Mouse (Mus musculus): Measurements from ENCODE around the gene Nanos3. TPM values are rescaled to one million over a fixed set of nuclear protein-coding genes. Genes with fewer than 3 reads are reported as not detected.

The Nanos3 gene
- polyA plus RNA-seq, 1 experiment from 2014 or later: 12.4 TPM

DNA sequence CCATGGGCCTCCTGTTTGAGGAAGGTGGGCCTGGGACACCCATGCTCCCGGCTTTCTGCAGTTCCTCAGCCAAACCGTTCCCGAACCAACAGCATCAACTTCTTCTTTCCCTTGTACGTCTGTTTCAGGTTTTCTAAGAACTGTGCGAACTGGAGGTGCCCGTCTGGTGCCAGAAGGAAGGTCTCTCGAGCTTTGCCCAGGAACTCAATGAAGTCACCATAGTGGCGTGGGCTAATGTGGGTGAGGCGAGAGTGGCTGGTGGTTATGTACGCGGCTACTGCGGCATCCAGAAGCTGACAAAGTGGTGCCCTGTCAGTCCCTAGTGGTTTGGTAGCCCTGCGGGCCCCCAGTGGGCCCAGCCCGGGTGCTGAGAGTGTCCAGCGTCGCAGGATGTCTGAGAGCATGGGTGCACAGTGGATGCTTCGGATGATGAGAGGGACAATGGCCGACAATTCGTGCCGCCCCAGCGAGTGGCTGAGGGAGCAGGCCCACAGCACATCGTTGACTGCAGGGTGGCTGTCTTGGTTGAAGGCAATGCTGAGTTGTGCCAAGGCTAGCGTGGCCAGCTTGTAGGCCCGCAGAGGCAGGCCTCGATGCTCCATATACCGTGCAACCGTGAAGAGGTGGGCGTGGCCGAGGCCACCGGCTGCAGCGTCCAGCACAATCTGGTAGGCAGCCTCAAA, 27.0 kb upstream of the Nanos3 start:
- H3K9ac ChIP-seq (replicated peaks; ENCODE audit: low read depth, low read length): no peak overlapping the region
- no peaks in the 10 kb centered on the region for H3K9me3 ChIP-seq (ENCODE audit: control insufficient read depth, low read length)
- WGBS: 94% methylated on average over 31 of the region's 31 CpGs
- no peak for ATAC-seq (ENCODE audit: low read depth)
- H3K4me2 ChIP-seq (ENCODE audit: low read depth, low read length): no peak overlapping the region
- peaks cover 11% of the 10 kb centered on the region; the same call in 1 of the 2 replicates for H3K4me1 ChIP-seq (ENCODE audit: control insufficient read depth, insufficient read depth, low read length)
- no peak overlapping the region for H3K4me3 ChIP-seq (ENCODE audit: low read depth, low read length)
- H3K27ac ChIP-seq (ENCODE audit: low read depth, low read length): no peak overlapping the region
- H3K27me3 ChIP-seq (ENCODE audit: control insufficient read depth, insufficient read depth, low read length): no peaks in the 10 kb centered on the region
- H3K36me3 ChIP-seq (ENCODE audit: control insufficient read depth, insufficient read depth, low read length): peaks cover 55% of the 10 kb centered on the region

DNA sequence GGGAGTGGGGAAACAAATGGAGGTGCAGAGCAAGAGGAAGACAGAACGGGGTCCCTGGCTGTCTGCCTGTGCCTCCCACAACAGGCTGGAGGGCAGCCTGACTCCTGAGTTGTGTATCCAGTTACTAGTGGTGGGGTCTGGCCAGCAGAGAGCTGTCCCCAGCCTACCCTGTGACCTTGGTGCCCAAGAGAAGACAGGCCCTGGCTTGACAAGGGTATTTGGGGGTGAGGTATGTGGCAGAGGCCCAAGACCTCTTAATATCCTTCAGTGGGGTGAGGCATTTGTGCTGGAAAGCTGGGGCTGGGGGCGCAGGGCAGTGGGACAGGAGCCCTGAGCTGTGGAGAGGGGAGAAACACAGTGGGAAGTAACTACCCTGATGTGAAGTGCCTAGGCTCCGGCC, 26.2 kb upstream of the Nanos3 start:
- Histone ChIP-seq H3K9me3 (ENCODE audit: control insufficient read depth, low read length) (no peaks in the 10 kb centered on the region), H3K27me3 (ENCODE audit: control insufficient read depth, insufficient read depth, low read length) (no peaks in the 10 kb centered on the region), H3K36me3 (ENCODE audit: control insufficient read depth, insufficient read depth, low read length) (peaks cover 47% of the 10 kb centered on the region), H3K4me1 (ENCODE audit: control insufficient read depth, insufficient read depth, low read length) (peaks cover 11% of the 10 kb centered on the region; the same call in 1 of the 2 replicates), H3K27ac (ENCODE audit: low read depth, low read length) (no peak overlapping the region), H3K4me3 (ENCODE audit: low read depth, low read length) (no peak overlapping the region), H3K4me2 (ENCODE audit: low read depth, low read length) (no peak overlapping the region), H3K9ac (replicated peaks; ENCODE audit: low read depth, low read length) (no peak overlapping the region)
- ATAC-seq (ENCODE audit: low read depth): no peak
- WGBS: 91% methylated on average over 3 of the region's 3 CpGs

- H3K4me3 ChIP-seq (ENCODE audit: low read depth, low read length): 0 out of 2 replicates have a peak overlapping the region, but pooled peaks have one; percentile 0
Measured at GRCm38 (mm10) chr8:84210167-84210791, 25.3 kb upstream of the Nanos3 start.

DNA sequence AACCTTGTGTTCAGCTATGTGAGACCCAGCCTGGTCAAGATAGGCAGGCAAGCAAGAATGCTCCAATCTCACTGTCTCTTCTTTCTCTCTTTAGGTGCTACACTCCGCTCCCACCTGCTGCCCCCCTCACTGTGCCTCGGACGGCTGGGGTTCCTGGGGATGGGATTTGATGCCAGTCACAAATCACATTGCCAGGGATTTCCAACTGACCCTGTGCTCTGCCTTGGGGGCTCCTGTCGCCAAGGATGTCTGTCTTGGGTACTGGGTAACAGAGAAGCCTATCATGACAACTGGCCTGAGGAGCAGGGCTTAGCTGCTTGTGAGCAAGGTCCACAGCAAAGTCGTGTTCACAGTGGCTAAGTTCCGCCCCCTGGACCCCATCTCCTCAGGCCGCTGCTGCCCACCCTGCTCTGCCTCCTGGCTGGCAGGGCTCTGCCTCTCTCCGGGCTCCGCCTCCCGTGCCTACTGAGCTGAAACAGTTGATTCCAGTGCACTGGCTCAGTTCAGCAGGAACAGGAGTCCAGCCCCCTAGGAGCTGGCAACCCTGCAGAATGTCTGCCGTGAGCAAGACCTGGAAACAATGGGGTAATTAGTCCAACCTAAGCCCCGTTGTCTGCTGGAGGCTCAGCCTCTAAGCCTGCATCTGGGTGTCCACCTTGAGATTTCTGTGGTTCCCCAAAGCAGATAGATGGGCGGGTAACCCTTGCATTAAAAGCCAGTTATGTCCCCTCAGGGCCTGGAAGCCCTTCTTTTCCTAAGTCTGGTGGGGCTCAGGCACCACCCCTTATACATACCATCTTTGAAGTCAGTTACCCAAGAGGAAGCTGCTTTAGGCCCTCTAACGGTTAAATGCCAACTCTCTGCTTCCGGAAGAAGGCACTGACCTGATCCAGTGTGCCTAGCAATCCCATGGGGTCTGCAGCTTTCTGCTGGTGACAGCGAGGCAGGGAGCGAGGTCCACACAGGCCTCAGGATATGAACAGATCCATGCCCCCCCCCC, 23.7 kb upstream of the Nanos3 start:
- no peak overlapping the region for H3K4me2 ChIP-seq (ENCODE audit: low read depth, low read length)
- H3K9me3 ChIP-seq (ENCODE audit: control insufficient read depth, low read length): no peaks in the 10 kb centered on the region
- H3K4me3 ChIP-seq (ENCODE audit: low read depth, low read length): no peak overlapping the region
- H3K4me1 ChIP-seq (ENCODE audit: control insufficient read depth, insufficient read depth, low read length): peaks cover 11% of the 10 kb centered on the region; the same call in 1 of the 2 replicates
- WGBS: 43% methylated on average over 17 of the region's 17 CpGs
- H3K27me3 ChIP-seq (ENCODE audit: control insufficient read depth, insufficient read depth, low read length): no peaks in the 10 kb centered on the region
- H3K36me3 ChIP-seq (ENCODE audit: control insufficient read depth, insufficient read depth, low read length): peaks cover 28% of the 10 kb centered on the region
- no peak; the same call in 1 of the 2 replicates for ATAC-seq (ENCODE audit: low read depth)
- H3K9ac ChIP-seq (replicated peaks; ENCODE audit: low read depth, low read length): 0 out of 2 replicates have a peak overlapping the region, but pooled peaks have one; percentile 11
- peak overlapping the region; percentile 16; the same call in 1 of the 2 replicates for H3K27ac ChIP-seq (ENCODE audit: low read depth, low read length)

More at GRCm38 (mm10) chr8:84210167-84210791, 25.3 kb upstream of the Nanos3 start:
- Histone ChIP-seq H3K27me3 (ENCODE audit: control insufficient read depth, insufficient read depth, low read length) (no peaks in the 10 kb centered on the region), H3K27ac (ENCODE audit: low read depth, low read length) (no peak overlapping the region), H3K4me2 (ENCODE audit: low read depth, low read length) (peak overlapping the region; percentile 34; the same call in 1 of the 2 replicates), H3K4me1 (ENCODE audit: control insufficient read depth, insufficient read depth, low read length) (peaks cover 11% of the 10 kb centered on the region; the same call in 1 of the 2 replicates), H3K9me3 (ENCODE audit: control insufficient read depth, low read length) (no peaks in the 10 kb centered on the region), H3K9ac (replicated peaks; ENCODE audit: low read depth, low read length) (no peak overlapping the region), H3K36me3 (ENCODE audit: control insufficient read depth, insufficient read depth, low read length) (peaks cover 38% of the 10 kb centered on the region)
- peak; percentile 56; the same call in 1 of the 2 replicates for ATAC-seq (ENCODE audit: low read depth)
- 56% methylated on average over 34 of the region's 34 CpGs for WGBS

DNA sequence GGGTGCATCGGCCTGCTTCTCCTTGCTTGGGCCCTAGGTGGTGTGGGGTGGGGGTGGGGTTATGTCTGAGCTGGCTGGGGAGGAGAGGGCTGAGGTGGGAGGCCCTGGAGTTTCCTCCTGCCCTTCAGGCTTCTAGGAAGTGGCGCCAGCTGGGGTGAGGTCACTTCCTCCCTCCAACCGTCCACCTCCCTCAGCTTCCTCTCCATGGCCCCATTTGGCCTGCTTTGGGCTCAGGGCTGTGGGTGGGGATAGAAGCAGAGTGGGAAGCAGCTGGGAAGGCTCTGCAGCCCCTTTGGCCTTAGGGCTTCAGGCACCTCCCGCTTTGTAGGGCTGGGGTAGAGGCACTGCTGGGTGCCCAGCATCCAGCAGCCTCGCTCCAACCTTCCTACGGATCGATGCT, 22.8 kb upstream of the Nanos3 start:
- no peaks in the 10 kb centered on the region for H3K27me3 ChIP-seq (ENCODE audit: control insufficient read depth, insufficient read depth, low read length)
- no peak overlapping the region for H3K4me2 ChIP-seq (ENCODE audit: low read depth, low read length)
- H3K9ac ChIP-seq (replicated peaks; ENCODE audit: low read depth, low read length): 0 out of 2 replicates have a peak overlapping the region, but pooled peaks have one; percentile 4
- no peak overlapping the region for H3K4me3 ChIP-seq (ENCODE audit: low read depth, low read length)
- H3K36me3 ChIP-seq (ENCODE audit: control insufficient read depth, insufficient read depth, low read length): peaks cover 20% of the 10 kb centered on the region
- H3K9me3 ChIP-seq (ENCODE audit: control insufficient read depth, low read length): no peaks in the 10 kb centered on the region
- WGBS: 53% methylated on average over 7 of the region's 7 CpGs
- no peak for ATAC-seq (ENCODE audit: low read depth)
- H3K27ac ChIP-seq (ENCODE audit: low read depth, low read length): no peak overlapping the region
- H3K4me1 ChIP-seq (ENCODE audit: control insufficient read depth, insufficient read depth, low read length): peaks cover 11% of the 10 kb centered on the region; the same call in 1 of the 2 replicates

GRCm38 (mm10) chr8:84206666-84207065, 21.6 kb upstream of the Nanos3 start:
- Histone ChIP-seq H3K4me1 (ENCODE audit: control insufficient read depth, insufficient read depth, low read length) (peaks cover 11% of the 10 kb centered on the region; the same call in 1 of the 2 replicates), H3K9me3 (ENCODE audit: control insufficient read depth, low read length) (no peaks in the 10 kb centered on the region), H3K4me3 (ENCODE audit: low read depth, low read length) (no peak overlapping the region), H3K36me3 (ENCODE audit: control insufficient read depth, insufficient read depth, low read length) (peaks cover 8% of the 10 kb centered on the region; the same call in 1 of the 2 replicates), H3K9ac (replicated peaks; ENCODE audit: low read depth, low read length) (no peak overlapping the region), H3K27ac (ENCODE audit: low read depth, low read length) (no peak overlapping the region), H3K4me2 (ENCODE audit: low read depth, low read length) (no peak overlapping the region), H3K27me3 (ENCODE audit: control insufficient read depth, insufficient read depth, low read length) (no peaks in the 10 kb centered on the region)
- no peak for ATAC-seq (ENCODE audit: low read depth)
- whole genome bisulfite sequencing: 95% methylated on average over 3 of the region's 3 CpGs

GRCm38 (mm10) chr8:84205073-84205472, 20.1 kb upstream of the Nanos3 start:
- no peaks in the 10 kb centered on the region for H3K27me3 ChIP-seq (ENCODE audit: control insufficient read depth, insufficient read depth, low read length)
- no peaks in the 10 kb centered on the region for H3K36me3 ChIP-seq (ENCODE audit: control insufficient read depth, insufficient read depth, low read length)
- H3K4me1 ChIP-seq (ENCODE audit: control insufficient read depth, insufficient read depth, low read length): peaks cover 11% of the 10 kb centered on the region; the same call in 1 of the 2 replicates
- WGBS: 93% methylated on average over 5 of the region's 5 CpGs
- H3K9me3 ChIP-seq (ENCODE audit: control insufficient read depth, low read length): no peaks in the 10 kb centered on the region
- H3K4me2 ChIP-seq (ENCODE audit: low read depth, low read length): no peak overlapping the region
- H3K4me3 ChIP-seq (ENCODE audit: low read depth, low read length): no peak overlapping the region
- no peak for ATAC-seq (ENCODE audit: low read depth)
- no peak overlapping the region for H3K9ac ChIP-seq (replicated peaks; ENCODE audit: low read depth, low read length)
- H3K27ac ChIP-seq (ENCODE audit: low read depth, low read length): no peak overlapping the region

DNA sequence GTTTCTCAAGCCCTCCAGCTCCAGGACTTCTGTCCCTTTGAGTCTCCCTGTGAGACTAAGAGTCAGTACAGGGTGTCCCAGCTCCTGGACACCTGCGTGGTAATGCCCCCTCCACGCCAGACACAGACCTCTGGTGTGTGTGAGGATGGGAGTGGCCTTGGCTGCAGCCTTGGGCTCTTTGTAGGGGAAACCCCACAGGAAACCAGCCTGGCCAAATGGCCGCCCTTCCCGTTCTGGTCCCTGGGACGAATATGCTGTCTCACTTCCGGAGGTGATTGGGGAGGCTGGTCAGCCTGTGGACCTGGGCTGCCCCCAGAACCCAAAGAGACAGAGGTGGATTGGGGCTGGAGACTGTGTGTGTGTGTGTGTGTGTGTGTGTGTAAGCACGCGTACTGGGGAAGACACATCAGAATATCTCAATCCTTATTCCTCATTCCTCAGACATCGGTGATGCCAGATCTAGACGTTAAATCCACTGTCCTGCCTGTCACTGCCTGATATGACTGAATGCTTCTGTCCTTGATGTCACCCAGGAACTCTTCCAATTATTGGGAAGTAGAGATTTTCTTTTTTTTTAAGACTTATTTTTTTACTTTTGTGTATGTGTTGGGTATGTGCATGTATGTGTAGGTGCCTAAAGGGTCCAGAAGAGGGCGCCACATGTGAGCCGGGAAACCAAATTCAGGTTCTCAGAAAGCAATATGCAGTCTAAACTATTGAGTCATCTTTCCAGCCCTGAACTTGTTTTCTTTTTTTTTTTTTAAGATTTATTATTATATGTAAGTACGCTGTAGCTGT, 19.2 kb upstream of the Nanos3 start:
- Histone ChIP-seq H3K9me3 (ENCODE audit: control insufficient read depth, low read length) (no peaks in the 10 kb centered on the region), H3K4me1 (ENCODE audit: control insufficient read depth, insufficient read depth, low read length) (peaks cover 11% of the 10 kb centered on the region; the same call in 1 of the 2 replicates), H3K4me3 (ENCODE audit: low read depth, low read length) (peak overlapping the region; percentile 21), H3K27me3 (ENCODE audit: control insufficient read depth, insufficient read depth, low read length) (no peaks in the 10 kb centered on the region), H3K27ac (ENCODE audit: low read depth, low read length) (peak overlapping the region; percentile 55), H3K36me3 (ENCODE audit: control insufficient read depth, insufficient read depth, low read length) (no peaks in the 10 kb centered on the region), H3K4me2 (ENCODE audit: low read depth, low read length) (peak overlapping the region; percentile 48), H3K9ac (replicated peaks; ENCODE audit: low read depth, low read length) (peak overlapping the region; percentile 32; the same call in 1 of the 2 replicates)
- WGBS: 58% methylated on average over 13 of the region's 13 CpGs
- no peak for ATAC-seq (ENCODE audit: low read depth)

All from neural tube, embryonic 14.5 days (tissue).